Comparison of ENCODE assay signal across 8 mouse cellular contexts in genomic region chr4:21726912-21727614, GRCm38 (mm10). TPM values are rescaled to one million over a fixed set of nuclear protein-coding genes. Genes with fewer than 3 reads are reported as not detected.
DNase-seq lines count a peak whose midpoint lies in the region; ATAC-seq and TF ChIP-seq lines count a peak whose summit lies in the region.

No protein-coding gene starts in this region.

- H3K4me3 ChIP-seq in embryonic facial prominence, embryonic 13.5 days = peak overlapping the region; percentile 80
- peak overlapping the region; percentile 78 for H3K4me3 ChIP-seq in heart, embryonic 13.5 days
- H3K4me3 ChIP-seq in kidney, postnatal 0 days (replicated peaks; ENCODE audit: low read depth, low read length) = peak overlapping the region; percentile 90
- H3K4me3 ChIP-seq in liver, embryonic 12.5 days = peak overlapping the region; percentile 89

- no peaks in the 10 kb centered on the region for H3K36me3 ChIP-seq in embryonic facial prominence, embryonic 13.5 days
- H3K36me3 ChIP-seq in heart, embryonic 13.5 days = 0 out of 2 replicates have a peak, but pooled peaks cover 2% of the 10 kb centered on the region
- H3K36me3 ChIP-seq in kidney, postnatal 0 days (ENCODE audit: insufficient read depth, low read length) = no peaks in the 10 kb centered on the region
- no peaks in the 10 kb centered on the region for H3K36me3 ChIP-seq in liver, embryonic 12.5 days

- peak; percentile 73 for DNase-seq in CD4-positive, CD25-positive, alpha-beta regulatory T cell, adult 2 months (ENCODE audit: low read depth, low spot score)
- DNase-seq in adrenal gland, postnatal 36 days = peak; percentile 14 to 35
- peak; percentile 87 for DNase-seq in kidney, postnatal 0 days (ENCODE audit: low spot score)
- peak; percentile 9 to 14 for DNase-seq in natural killer cell, adult 2 months (ENCODE audit: low spot score in 2 of 2)
- DNase-seq in thymus, postnatal 10 days (ENCODE audit: low spot score in 2 of 2) = peak; percentile 4 to 39

- TF ChIP-seq CTCF in kidney, postnatal 0 days (IDR thresholded peaks at IDR 0.05; ENCODE audit: low read depth) = peak; percentile 70

- H3K4me1 ChIP-seq in embryonic facial prominence, embryonic 13.5 days = peaks cover 5% of the 10 kb centered on the region
- peaks cover 5% of the 10 kb centered on the region for H3K4me1 ChIP-seq in heart, embryonic 13.5 days
- H3K4me1 ChIP-seq in kidney, postnatal 0 days (replicated peaks; ENCODE audit: insufficient read depth, low read length) = 0 out of 2 replicates have a peak, but pooled peaks cover 4% of the 10 kb centered on the region
- peaks cover 11% of the 10 kb centered on the region for H3K4me1 ChIP-seq in liver, embryonic 12.5 days

- WGBS in embryonic facial prominence, embryonic 13.5 days = under 1% methylated on average over 22 of the region's 22 CpGs
- under 1% methylated on average over 22 of the region's 22 CpGs for WGBS in heart, embryonic 13.5 days
- 1% methylated on average over 22 of the region's 22 CpGs for WGBS in kidney, postnatal 0 days
- WGBS in liver, embryonic 12.5 days (ENCODE audit: insufficient replicate concordance) = 1% methylated on average over 22 of the region's 22 CpGs

- H3K27me3 ChIP-seq in embryonic facial prominence, embryonic 13.5 days = no peaks in the 10 kb centered on the region
- peaks cover 5% of the 10 kb centered on the region; the same call in 1 of the 2 replicates for H3K27me3 ChIP-seq in heart, embryonic 13.5 days (replicated peaks)
- no peaks in the 10 kb centered on the region for H3K27me3 ChIP-seq in kidney, postnatal 0 days (ENCODE audit: insufficient read depth, low read length)
- 0 out of 2 replicates have a peak, but pooled peaks cover 7% of the 10 kb centered on the region for H3K27me3 ChIP-seq in liver, embryonic 12.5 days (replicated peaks)

- H3K9me3 ChIP-seq in embryonic facial prominence, embryonic 13.5 days = no peaks in the 10 kb centered on the region
- no peaks in the 10 kb centered on the region for H3K9me3 ChIP-seq in heart, embryonic 13.5 days
- no peaks in the 10 kb centered on the region for H3K9me3 ChIP-seq in kidney, postnatal 0 days (replicated peaks; ENCODE audit: low read length)
- no peaks in the 10 kb centered on the region for H3K9me3 ChIP-seq in liver, embryonic 12.5 days (replicated peaks)

- H3K9ac ChIP-seq in embryonic facial prominence, embryonic 13.5 days = peak overlapping the region; percentile 84
- H3K9ac ChIP-seq in heart, embryonic 13.5 days = peak overlapping the region; percentile 90
- peak overlapping the region; percentile 80 for H3K9ac ChIP-seq in kidney, postnatal 0 days (ENCODE audit: low read depth, low read length)
- peak overlapping the region; percentile 84 for H3K9ac ChIP-seq in liver, embryonic 12.5 days

- ATAC-seq in embryonic facial prominence, embryonic 13.5 days (ENCODE audit: insufficient number of reproducible peaks, insufficient read depth, low FRiP score, low TSS enrichment, low read depth) = no peak
- no peak for ATAC-seq in heart, embryonic 13.5 days (ENCODE audit: extremely low read depth, insufficient number of reproducible peaks, low FRiP score, low TSS enrichment)
- no peak for ATAC-seq in kidney, postnatal 0 days (replicated peaks; ENCODE audit: low FRiP score, low read depth)
- peak; percentile 36 for ATAC-seq in liver, embryonic 12.5 days

- H3K4me2 ChIP-seq in embryonic facial prominence, embryonic 13.5 days = peak overlapping the region; percentile 73
- peak overlapping the region; percentile 83 for H3K4me2 ChIP-seq in heart, embryonic 13.5 days
- peak overlapping the region; percentile 86 for H3K4me2 ChIP-seq in kidney, postnatal 0 days (ENCODE audit: low read length)
- H3K4me2 ChIP-seq in liver, embryonic 12.5 days = peak overlapping the region; percentile 87

- H3K27ac ChIP-seq in embryonic facial prominence, embryonic 13.5 days = peak overlapping the region; percentile 82
- peak overlapping the region; percentile 81 for H3K27ac ChIP-seq in heart, embryonic 13.5 days (replicated peaks)
- peak overlapping the region; percentile 76 for H3K27ac ChIP-seq in kidney, postnatal 0 days
- peak overlapping the region; percentile 84 for H3K27ac ChIP-seq in liver, embryonic 12.5 days

RNA-seq across cellular contexts. Expression of gene Ccnc, which starts 0.4 kb away (rescaled TPM):
- 10 to 100 TPM; 21.4 to 25.2 TPM for total RNA-seq in adrenal gland, postnatal 36 days (2021)
- polyA plus RNA-seq in embryonic facial prominence, embryonic 13.5 days (2015; fragmentation: Nextera tagmentation; extraction: Ambion mirVana) = 42.9 and 45.0 TPM in 2 replicates
- polyA plus RNA-seq in heart, embryonic 13.5 days (2015; fragmentation: Nextera tagmentation; extraction: Ambion mirVana) = 25.7 and 26.7 TPM in 2 replicates
- 37.4 and 40.2 TPM in 2 replicates for polyA plus RNA-seq in kidney, postnatal 0 days (2015; fragmentation: Nextera tagmentation; extraction: Ambion mirVana)
- polyA plus RNA-seq in liver, embryonic 12.5 days (2016; fragmentation: Nextera tagmentation; extraction: Ambion mirVana) = 27.1 and 29.1 TPM in 2 replicates

RNA-seq across cellular contexts. Expression of gene Usp45, which starts 39.9 kb away (rescaled TPM):
- 10 to 100 TPM; 16.8 to 23.6 TPM for total RNA-seq in adrenal gland, postnatal 36 days (2021)
- 9.4 and 13.9 TPM in 2 replicates for polyA plus RNA-seq in embryonic facial prominence, embryonic 13.5 days (2015; fragmentation: Nextera tagmentation; extraction: Ambion mirVana)
- 6.6 and 6.9 TPM in 2 replicates for polyA plus RNA-seq in heart, embryonic 13.5 days (2015; fragmentation: Nextera tagmentation; extraction: Ambion mirVana)
- polyA plus RNA-seq in kidney, postnatal 0 days (2015; fragmentation: Nextera tagmentation; extraction: Ambion mirVana) = 4.0 and 4.7 TPM in 2 replicates
- 17.3 and 21.3 TPM in 2 replicates for polyA plus RNA-seq in liver, embryonic 12.5 days (2016; fragmentation: Nextera tagmentation; extraction: Ambion mirVana)

RNA-seq across cellular contexts. Expression of gene Tstd3, which starts 39.9 kb away (rescaled TPM):
- total RNA-seq in adrenal gland, postnatal 36 days (2021) = 10 to 100 TPM in 1 of 2 experiments, 1 to 10 TPM in 1; 6.4 to 12.9 TPM
- polyA plus RNA-seq in embryonic facial prominence, embryonic 13.5 days (2015; fragmentation: Nextera tagmentation; extraction: Ambion mirVana) = 7.4 and 7.6 TPM in 2 replicates
- 15.2 and 18.7 TPM in 2 replicates for polyA plus RNA-seq in heart, embryonic 13.5 days (2015; fragmentation: Nextera tagmentation; extraction: Ambion mirVana)
- polyA plus RNA-seq in kidney, postnatal 0 days (2015; fragmentation: Nextera tagmentation; extraction: Ambion mirVana) = 10.8 and 14.0 TPM in 2 replicates
- polyA plus RNA-seq in liver, embryonic 12.5 days (2016; fragmentation: Nextera tagmentation; extraction: Ambion mirVana) = 19.5 and 20.6 TPM in 2 replicates

RNA-seq across cellular contexts. Expression of gene Prdm13, which starts 41.3 kb away (rescaled TPM):
- not detected for total RNA-seq in adrenal gland, postnatal 36 days (2021)
- polyA plus RNA-seq in embryonic facial prominence, embryonic 13.5 days (2015; fragmentation: Nextera tagmentation; extraction: Ambion mirVana) = not detected in 2 replicates
- not detected in 2 replicates for polyA plus RNA-seq in heart, embryonic 13.5 days (2015; fragmentation: Nextera tagmentation; extraction: Ambion mirVana)
- not detected in 2 replicates for polyA plus RNA-seq in kidney, postnatal 0 days (2015; fragmentation: Nextera tagmentation; extraction: Ambion mirVana)
- not detected in 2 replicates for polyA plus RNA-seq in liver, embryonic 12.5 days (2016; fragmentation: Nextera tagmentation; extraction: Ambion mirVana)

Comparison
In these comparisons a context has a peak if more than half of its experiments do, and no peak if none do; other contexts are left out.
1. DNase-seq: peak in every context shown above with its lines; median percentile 87 in kidney, postnatal 0 days; 73 in CD4-positive, CD25-positive, alpha-beta regulatory T cell, adult 2 months; 24 in adrenal gland, postnatal 36 days; 22 in thymus, postnatal 10 days; 12 in natural killer cell, adult 2 months.